Mouse (Mus musculus): Measurements from ENCODE around the gene Ccdc107.

- TF ChIP-seq POLR2A (IDR thresholded peaks at IDR 0.05; ENCODE audit: extremely low read depth, insufficient read depth, low read length) = no peak
- no peak for TF ChIP-seq CTCF (IDR thresholded peaks at IDR 0.05; ENCODE audit: low read depth, low read length)
Observed at GRCm38 (mm10) chr4:43499407-43500333, 7.0 kb downstream of the Ccdc107 start, which contains the start of gene Arhgef39.
